Mouse (Mus musculus) E14TG2a.4 (cell line): ENCODE measurements around the gene Xylt1.

Experiments
- CTCF ChIP-seq: conservative IDR thresholded peaks from 2 replicates; pipeline ENCODE4 v1.5.1; 2014; ENCODE audit warnings: low read length
- NANOG ChIP-seq: IDR thresholded peaks from 2 replicates; pipeline ENCODE4 v1.6.1; 2014; ENCODE audit warnings: borderline replicate concordance, low read length, mixed read lengths

- no peak for TF ChIP-seq NANOG
- no peak for TF ChIP-seq CTCF
Measured at GRCm38 (mm10) chr7:117575417-117575816, 194.6 kb downstream of the Xylt1 start.
